Mouse (Mus musculus) MN1 (cell line): ENCODE results near the gene Depdc1a.
"Not testable (repeated sequence)": the region's sequence is repeated elsewhere in the genome, so short reads cannot be mapped to it uniquely, and the experiment has no call there.

ENCODE experiments used
- DNase-seq: peaks from one replicate; pipeline ENCODE4 v3.0.0-alpha.2; 2016; ENCODE audit warnings: low spot score

The Depdc1a gene

DNA sequence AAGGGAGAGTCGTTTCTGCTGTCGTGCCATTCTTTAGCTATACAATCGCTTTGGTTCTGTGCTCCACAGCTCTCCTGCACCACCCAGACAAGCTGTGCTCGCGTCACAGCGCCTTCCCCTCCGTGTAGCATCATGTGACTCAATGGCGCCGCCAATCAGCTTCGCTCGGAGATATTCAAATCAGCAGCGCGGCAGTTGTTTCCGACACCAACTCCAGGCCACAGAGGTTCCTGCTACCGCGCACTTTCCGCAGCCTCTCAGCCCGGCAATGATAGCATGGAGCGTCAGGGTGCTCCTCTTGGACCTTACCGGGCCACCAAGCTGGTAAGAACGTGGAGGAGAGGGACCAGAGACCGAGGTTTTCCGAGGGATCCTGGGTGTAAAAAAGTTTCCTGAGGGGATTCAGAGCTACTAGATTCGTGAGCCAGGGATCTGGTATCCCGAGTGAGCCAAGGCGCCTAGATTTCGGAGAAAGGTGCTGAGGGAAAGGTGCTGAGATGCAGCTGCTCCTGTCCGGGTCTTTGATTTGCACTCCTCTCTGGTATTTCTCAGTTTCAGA lies at the start of gene Depdc1a:
Depdc1a (plus strand) TSS at position 191 of the 559 bp plus-strand sequence.
- peak; percentile 93 for DNase-seq

DNA sequence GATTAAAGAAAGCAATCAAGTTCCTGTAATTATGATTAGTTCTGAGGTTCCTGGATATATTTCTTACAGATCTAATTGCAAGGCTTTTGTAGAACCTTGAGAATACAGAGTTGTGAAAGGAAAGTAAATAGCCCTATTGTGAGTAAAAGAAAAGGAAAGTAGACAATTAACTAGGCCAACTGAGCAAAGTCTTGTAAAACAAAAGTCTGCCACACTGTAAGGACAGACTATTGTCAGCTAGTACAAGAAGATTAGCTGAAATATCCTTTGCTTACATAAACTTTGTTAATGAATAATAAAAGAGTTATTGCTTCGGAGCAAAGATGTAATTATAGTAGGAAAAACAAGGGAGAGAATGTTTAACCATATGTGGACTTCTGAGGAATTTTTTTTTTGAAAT lies 25.2 kb upstream of the Depdc1a start:
- no peak for DNase-seq

DNA sequence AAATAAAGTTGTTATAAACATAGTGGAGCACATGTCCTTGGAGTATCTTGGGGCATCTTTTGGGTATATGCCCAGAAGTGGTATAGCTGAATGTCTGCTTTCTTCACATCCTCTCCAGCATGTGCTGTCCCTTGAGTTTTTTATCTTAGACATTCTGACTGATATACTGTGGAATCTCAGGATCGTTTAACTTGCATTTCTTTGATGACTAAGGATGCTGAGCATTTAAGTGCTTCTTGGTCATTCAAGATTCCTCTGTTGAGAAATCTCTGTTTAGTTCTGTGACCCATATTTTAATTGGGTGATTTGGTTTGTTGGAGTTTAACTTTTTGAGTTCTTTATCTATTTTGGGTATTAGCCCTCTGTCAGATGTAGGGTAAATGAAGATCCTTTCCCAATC lies 19.8 kb upstream of the Depdc1a start:
- no peak for DNase-seq

DNA sequence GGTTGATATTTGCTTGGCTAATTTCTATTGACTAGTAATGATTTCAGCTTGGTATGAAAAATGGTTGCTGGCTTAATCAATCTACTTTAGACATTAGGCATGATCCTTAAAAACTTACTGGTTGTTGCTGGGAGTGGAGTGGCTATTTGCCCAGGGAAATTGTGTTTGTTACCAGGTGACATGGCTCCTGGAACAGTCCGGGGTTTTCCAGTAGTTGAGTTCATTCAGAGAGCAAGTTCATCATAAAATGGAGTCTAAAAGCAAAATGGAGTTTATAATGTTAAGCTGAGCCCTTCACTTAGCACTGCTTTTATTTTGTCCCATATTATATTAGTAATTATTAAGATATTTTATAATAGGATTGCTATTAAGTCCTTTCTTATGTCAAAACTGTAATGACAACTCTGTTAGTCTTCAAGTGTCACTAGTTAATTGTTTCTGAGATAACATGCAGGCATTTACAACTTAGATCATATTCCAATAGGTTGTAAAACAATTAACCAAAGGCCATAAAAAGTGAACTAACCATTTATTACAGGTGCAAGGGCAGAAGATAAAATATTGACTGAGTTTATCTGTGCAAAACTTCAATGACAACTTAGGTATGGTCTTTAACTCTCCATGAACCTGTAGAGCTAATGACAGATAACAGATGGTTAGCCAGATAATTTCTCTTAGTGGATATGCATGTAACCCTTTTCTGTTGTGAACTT lies 17.8 kb upstream of the Depdc1a start:
- DNase-seq, result no peak

DNA sequence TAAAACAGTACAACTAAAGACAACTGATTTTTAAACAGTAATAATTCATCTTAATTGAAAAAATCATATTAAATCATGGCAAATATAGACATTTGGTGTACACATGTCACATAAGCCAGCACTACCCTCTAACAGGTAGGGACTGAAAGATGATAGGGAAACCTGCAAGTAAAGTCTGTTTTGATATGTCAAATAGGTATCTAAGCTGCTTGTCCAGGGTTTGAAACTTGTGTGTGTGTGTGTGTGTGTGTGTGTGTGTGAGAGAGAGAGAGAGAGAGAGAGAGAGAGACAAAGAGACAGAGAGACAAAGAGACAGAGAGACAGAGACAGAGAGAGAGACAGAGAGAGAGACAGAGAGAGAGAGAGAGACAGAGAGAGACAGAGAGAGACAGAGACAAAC lies 524 bp upstream of the Depdc1a start:
- not testable (repeated sequence) for DNase-seq

DNA sequence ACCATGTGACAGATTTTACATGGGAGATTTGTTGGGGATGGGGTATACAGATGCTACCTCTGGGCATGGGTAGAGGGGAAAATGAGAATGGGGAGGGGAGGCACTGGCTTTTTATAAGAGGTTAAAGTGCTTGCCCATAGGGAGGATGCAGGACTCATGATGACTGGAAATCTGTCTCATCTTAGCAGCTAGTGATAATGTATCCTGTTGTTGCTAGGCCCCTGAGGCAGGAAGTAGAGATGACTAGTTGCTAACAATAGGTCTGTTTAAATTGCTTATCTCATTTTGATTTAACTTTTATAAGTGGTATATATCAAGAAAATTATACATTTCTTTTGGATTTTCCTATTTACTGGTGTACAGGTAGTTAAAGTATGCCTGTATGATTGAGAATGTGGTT lies 13.7 kb downstream of the Depdc1a start:
- no peak for DNase-seq

DNA sequence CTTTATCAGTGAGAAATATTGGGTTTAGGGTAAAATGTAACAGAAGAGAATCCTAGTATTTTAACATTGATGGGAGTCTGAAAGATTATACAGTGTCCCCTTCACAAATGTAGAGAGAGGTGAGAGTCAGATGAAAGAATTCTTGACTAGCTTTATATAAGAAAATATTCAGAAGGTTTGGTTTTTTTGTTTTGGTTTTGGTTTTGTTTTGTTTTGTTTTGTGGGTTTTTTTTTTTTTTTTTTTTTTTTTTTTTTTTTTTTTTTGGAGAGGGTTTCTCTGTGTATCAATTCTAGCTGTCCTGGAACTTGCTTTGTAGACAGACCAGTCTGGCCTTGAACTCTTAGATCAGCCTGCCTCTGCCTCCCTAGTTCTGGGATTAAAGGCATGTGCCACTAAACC lies 33.3 kb downstream of the Depdc1a start:
- no peak for DNase-seq

DNA sequence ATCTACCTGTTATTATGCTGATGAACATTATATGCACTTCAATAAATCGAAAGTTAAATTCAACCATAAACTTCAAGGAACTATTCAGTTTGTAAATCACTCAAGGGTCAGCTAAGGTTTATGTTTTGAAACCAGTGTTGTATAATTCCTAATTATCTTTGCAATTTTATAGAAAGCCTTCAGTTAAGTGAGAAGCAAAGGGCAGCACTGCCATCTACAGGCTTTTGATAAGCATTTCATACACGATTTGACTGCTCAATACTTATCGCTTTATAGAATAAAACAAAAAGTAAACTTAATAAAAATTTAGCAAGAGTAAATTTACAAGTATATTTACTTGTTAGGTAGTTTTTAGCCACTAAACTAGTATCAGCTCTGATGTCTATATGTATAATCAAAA lies 53.1 kb downstream of the Depdc1a start:
- DNase-seq, result peak; percentile 63

DNA sequence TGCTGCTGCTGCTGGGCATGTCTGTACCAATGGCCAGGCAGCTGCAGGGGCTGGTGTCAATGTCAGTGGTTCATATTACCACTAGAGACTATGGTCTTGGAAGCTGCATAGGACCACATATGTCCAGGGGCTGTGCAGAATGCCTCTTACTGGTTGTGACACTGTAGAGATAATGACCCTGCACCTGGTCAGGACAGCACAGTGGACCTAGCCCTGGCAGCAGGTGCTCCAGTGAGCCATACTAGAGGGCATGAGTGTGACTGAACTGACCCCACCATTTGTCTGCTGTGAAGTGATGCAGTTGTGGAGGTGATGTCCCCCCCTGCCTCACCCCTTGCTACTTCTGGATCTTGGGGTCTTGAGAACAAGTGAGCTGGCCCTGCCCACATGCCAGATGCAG lies 55.0 kb downstream of the Depdc1a start:
- DNase-seq, result no peak
